Mouse (Mus musculus) olfactory bulb, adult 2 months (tissue): ENCODE results near the gene Pcdh19.

Experiments
- CTCF ChIP-seq: fragments of 200-500 bp; IDR thresholded peaks from 2 replicates; pipeline ENCODE4 v1.5.1; 2012; ENCODE audit warnings: low read depth, mild to moderate bottlenecking, low read length, moderate library complexity; ENCODE audit not compliant: insufficient read depth
- POLR2A ChIP-seq: fragments of 200-500 bp; IDR thresholded peaks from 2 replicates; pipeline ENCODE4 v1.6.1; 2012; ENCODE audit warnings: mild to moderate bottlenecking, low read depth, low read length, moderate library complexity; ENCODE audit not compliant: insufficient read depth

DNA sequence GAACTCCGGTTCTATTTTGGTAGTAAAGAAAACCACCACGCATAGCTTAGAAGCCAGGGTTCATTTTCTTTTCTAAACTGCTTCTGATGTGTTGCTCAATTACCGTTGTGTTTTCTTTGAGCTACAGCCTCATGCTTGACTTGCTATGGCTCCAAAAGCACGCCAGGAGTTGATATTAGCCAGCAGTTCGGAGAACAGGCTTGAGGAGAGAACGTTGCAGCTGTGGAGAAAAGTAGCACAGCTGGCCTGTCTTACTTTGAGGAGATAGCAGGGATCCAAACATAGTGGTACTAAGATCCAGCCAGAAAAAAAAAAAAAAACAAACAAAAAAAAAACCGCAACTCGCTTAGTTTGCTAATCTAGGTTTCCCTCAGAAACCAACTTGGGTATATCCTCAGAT, 59.2 kb downstream of the Pcdh19 start:
- no peak for TF ChIP-seq POLR2A
- no peak for TF ChIP-seq CTCF
